Mouse (Mus musculus) midbrain, postnatal 0 days (tissue): ENCODE results near the gene Glul. TPM values are rescaled to one million over a fixed set of nuclear protein-coding genes. Genes with fewer than 3 reads are reported as not detected.
A peak's percentile ranks its signal among the peaks of the same experiment; 100 is the strongest.

Experiments used
- ATAC-seq: fragments of 200-750 bp; cut with Nextera tagmentation; 2 replicates; pipeline ENCODE4 v1.8.0; 2017; ENCODE audit warnings: moderate number of reproducible peaks, mild to moderate bottlenecking, moderate TSS enrichment, moderate library complexity; ENCODE audit not compliant: low FRiP score
- DNase-seq: peaks from one replicate; pipeline ENCODE4 v3.0.0-alpha.2; 2015; ENCODE audit warnings: low spot score
- H3K27ac ChIP-seq: fragments of 300-500 bp; sonication (generic); 2 replicates; pipeline ENCODE4 v1.5.1; 2014; ENCODE audit warnings: low read depth, mild to moderate bottlenecking, low read length, mixed read lengths
- H3K27me3 ChIP-seq: fragments of 300-500 bp; sonication (generic); 2 replicates; pipeline ENCODE4 v1.6.1; 2014; ENCODE audit warnings: low read length, control low read depth, mixed read lengths; ENCODE audit not compliant: insufficient read depth
- H3K36me3 ChIP-seq: fragments of 300-500 bp; sonication (generic); 2 replicates; pipeline ENCODE4 v1.6.1; 2014; ENCODE audit warnings: low read length, control low read depth, mixed read lengths; ENCODE audit not compliant: insufficient read depth
- H3K4me1 ChIP-seq: fragments of 300-500 bp; sonication (generic); 2 replicates; pipeline ENCODE4 v1.6.1; 2014; ENCODE audit warnings: mild to moderate bottlenecking, control low read depth, antibody characterized with exemption, low read length, mixed read lengths; ENCODE audit not compliant: insufficient read depth
- H3K4me2 ChIP-seq: fragments of 300-500 bp; sonication (generic); 2 replicates; pipeline ENCODE4 v1.6.1; 2014; ENCODE audit warnings: low read depth, mild to moderate bottlenecking, low read length, mixed read lengths; ENCODE audit not compliant: poor library complexity, severe bottlenecking
- H3K4me3 ChIP-seq: fragments of 300-500 bp; sonication (generic); 2 replicates; pipeline ENCODE4 v1.5.1; 2014; ENCODE audit warnings: low read depth, mild to moderate bottlenecking, low read length, moderate library complexity
- H3K9ac ChIP-seq: fragments of 300-500 bp; sonication (generic); replicated peaks from 2 replicates; pipeline ENCODE4 v1.6.1; 2014; ENCODE audit warnings: mild to moderate bottlenecking, low read length, moderate library complexity, mixed read lengths; ENCODE audit not compliant: poor library complexity, severe bottlenecking
- H3K9me3 ChIP-seq: fragments of 300-500 bp; sonication (generic); 2 replicates; pipeline ENCODE4 v1.6.1; 2016; ENCODE audit warnings: low read length, control low read depth
- CTCF ChIP-seq: IDR thresholded peaks from 2 replicates; pipeline ENCODE4 v1.5.1; 2016; ENCODE audit warnings: antibody characterized with exemption, mild to moderate bottlenecking
- WGBS: fragments of 180-500 bp; shearing (Covaris S2); extraction: QIAGEN DNeasy Blood & Tissue Kit; methylation state at CpG from one replicate; pipeline ENCODE4 v1.1.7; 2014; 5-methylcytosine and 5-hydroxymethylcytosine counted together
- polyA plus RNA-seq: library from polyadenylated mRNA; unstranded; fragments of >200 nt; fragmentation: Nextera tagmentation; extraction: Ambion mirVana; gene quantifications from 2 replicates; pipeline ENCODE4 v1.2.1, GENCODE M21; 2015
- total RNA-seq: library from RNA; depleted of rRNA; stranded (reverse); fragments of >200 nt; gene quantifications from 2 replicates; pipeline ENCODE4 v1.2.3, GENCODE M21; 2014

The Glul gene
- total and polyA plus RNA-seq, 2 experiments from 2014 or later = 237 to 330 TPM

- Histone ChIP-seq H3K27ac (no peak overlapping the region), H3K9ac (no peak overlapping the region), H3K4me1 (no peaks in the 10 kb centered on the region), H3K4me2 (no peak overlapping the region), H3K9me3 (no peaks in the 10 kb centered on the region), H3K36me3 (no peaks in the 10 kb centered on the region), H3K4me3 (no peak overlapping the region), H3K27me3 (no peaks in the 10 kb centered on the region)
- no peak for TF ChIP-seq CTCF
- DNase-seq = no peak
- WGBS = 96% methylated on average over 10 of the region's 10 CpGs
- ATAC-seq = no peak
Measured at GRCm38 (mm10) chr1:153890121-153890520, 9.6 kb upstream of the Glul start.

DNA sequence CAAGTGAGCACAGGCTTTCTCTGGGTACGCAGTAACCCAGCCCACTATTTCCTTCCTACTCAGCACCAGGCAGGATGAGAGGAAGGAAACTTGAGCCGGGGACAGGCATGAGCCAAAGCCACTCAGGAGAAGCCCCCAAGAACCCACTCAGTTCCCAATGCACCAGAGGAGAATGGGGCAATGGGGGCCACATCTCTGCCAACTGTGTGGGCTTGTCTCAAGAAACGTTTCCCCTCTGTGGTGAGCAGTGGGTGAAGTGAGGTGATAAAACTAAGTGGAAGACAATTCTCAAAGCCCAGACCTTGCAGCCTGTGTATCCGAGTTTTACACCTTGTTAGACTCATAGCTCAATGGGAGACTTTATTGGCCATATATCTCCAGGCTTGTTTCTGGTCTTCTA lies 8.3 kb upstream of the Glul start, which contains the start of gene Teddm1a:
Gene Teddm1a, plus strand, starts transcription at position 301 of the 400 bp plus-strand sequence.
- H3K9ac ChIP-seq = no peak within 1 kb of the TSS
- no peak for ATAC-seq
- H3K27me3 ChIP-seq = no peaks in the 10 kb centered on the region
- no peak for TF ChIP-seq CTCF
- H3K36me3 ChIP-seq = no peaks in the 10 kb centered on the region
- H3K4me3 ChIP-seq = no peak within 1 kb of the TSS
- DNase-seq = no peak
- no peak within 1 kb of the TSS for H3K27ac ChIP-seq
- WGBS = 72% methylated on average over 4 of the region's 4 CpGs
- H3K4me1 ChIP-seq = no peaks in the 10 kb centered on the region
- H3K4me2 ChIP-seq = no peak within 1 kb of the TSS
- H3K9me3 ChIP-seq = no peaks in the 10 kb centered on the region

- Histone ChIP-seq H3K36me3 (no peaks in the 10 kb centered on the region), H3K9me3 (no peaks in the 10 kb centered on the region), H3K4me2 (no peak overlapping the region), H3K9ac (no peak overlapping the region), H3K27ac (no peak overlapping the region), H3K4me1 (no peaks in the 10 kb centered on the region), H3K4me3 (no peak overlapping the region), H3K27me3 (no peaks in the 10 kb centered on the region)
- no peak for TF ChIP-seq CTCF
- ATAC-seq (no peak), DNase-seq (no peak)
- 75% methylated on average over 2 of the region's 2 CpGs for WGBS
Measured at GRCm38 (mm10) chr1:153893746-153894145, 6.0 kb upstream of the Glul start.

- DNase-seq = no peak
- no peak for TF ChIP-seq CTCF
Measured at GRCm38 (mm10) chr1:153894201-153894893, 5.4 kb upstream of the Glul start.

DNA sequence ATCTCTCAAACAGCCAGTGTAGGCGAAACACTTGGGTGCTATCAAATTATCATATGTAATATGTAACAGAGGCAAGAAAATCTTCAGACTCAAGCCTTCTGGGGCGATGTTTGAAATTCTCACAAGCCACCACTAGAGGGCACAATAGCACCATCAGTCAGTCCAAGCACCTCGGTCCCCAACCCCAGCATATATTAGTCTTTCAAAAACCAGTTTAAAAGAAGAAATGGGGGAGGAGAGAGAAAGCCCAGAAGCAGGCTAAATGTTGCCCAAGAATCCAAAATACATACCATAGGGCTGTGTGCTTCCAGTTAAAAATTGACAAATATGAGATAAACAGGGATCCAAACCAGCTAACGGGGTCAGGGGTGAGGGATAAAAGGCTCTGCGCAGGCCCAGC lies 4.8 kb upstream of the Glul start:
- Histone ChIP-seq H3K4me1 (no peaks in the 10 kb centered on the region), H3K36me3 (no peaks in the 10 kb centered on the region), H3K27ac (no peak overlapping the region), H3K9ac (no peak overlapping the region), H3K4me3 (no peak overlapping the region), H3K4me2 (no peak overlapping the region), H3K9me3 (no peaks in the 10 kb centered on the region), H3K27me3 (no peaks in the 10 kb centered on the region)
- DNase-seq = peak; percentile 89
- peak; percentile 92 for TF ChIP-seq CTCF
- WGBS = 36% methylated on average over 5 of the region's 5 CpGs
- no peak for ATAC-seq

More at GRCm38 (mm10) chr1:153894201-153894893, 5.4 kb upstream of the Glul start:
- no peak for ATAC-seq
- Histone ChIP-seq H3K9me3 (no peaks in the 10 kb centered on the region), H3K9ac (no peak overlapping the region), H3K4me3 (no peak overlapping the region), H3K4me2 (no peak overlapping the region), H3K36me3 (no peaks in the 10 kb centered on the region), H3K4me1 (no peaks in the 10 kb centered on the region), H3K27ac (no peak overlapping the region), H3K27me3 (no peaks in the 10 kb centered on the region)
- 61% methylated on average over 8 of the region's 8 CpGs for WGBS

GRCm38 (mm10) chr1:153897196-153897595 lies 2.5 kb upstream of the Glul start:
- Histone ChIP-seq H3K27me3 (no peaks in the 10 kb centered on the region), H3K9me3 (no peaks in the 10 kb centered on the region), H3K9ac (no peak overlapping the region), H3K27ac (no peak overlapping the region), H3K36me3 (no peaks in the 10 kb centered on the region), H3K4me3 (no peak overlapping the region), H3K4me1 (no peaks in the 10 kb centered on the region), H3K4me2 (no peak overlapping the region)
- DNase-seq (no peak), ATAC-seq (no peak)
- WGBS = 81% methylated on average over 8 of the region's 8 CpGs
- no peak for TF ChIP-seq CTCF
